Mouse (Mus musculus): ENCODE data around the gene Sergef. TPM values are rescaled to one million over a fixed set of nuclear protein-coding genes. Genes with fewer than 3 reads are reported as not detected.
A peak's percentile ranks its signal among the peaks of the same experiment; 100 is the strongest.

The Sergef gene
- polyA plus RNA-seq, 2 experiments = 3.3 to 5.5 TPM

DNA sequence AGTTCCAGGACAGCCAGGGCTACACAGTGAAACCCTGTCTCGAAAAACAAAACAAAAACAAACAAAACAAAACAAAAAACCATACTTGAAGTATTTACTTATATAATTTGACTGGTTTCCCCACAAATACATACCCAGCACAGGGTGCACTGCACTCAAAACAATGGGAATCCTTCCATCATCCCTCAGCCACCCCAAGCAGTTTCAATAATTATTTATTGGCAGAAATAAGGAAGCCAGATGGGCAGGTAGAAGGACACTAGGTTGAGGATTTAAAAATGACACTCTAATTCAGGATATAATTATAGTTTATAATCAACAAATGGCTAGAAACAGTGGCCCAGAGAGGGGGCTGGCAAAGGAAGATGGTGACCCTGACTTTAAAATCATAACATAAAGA lies 99.0 kb downstream of the Sergef start:
- no peak for TF ChIP-seq EP300 (IDR thresholded peaks at IDR 0.05; ENCODE audit: low read depth)
- no peak for TF ChIP-seq CTCF (IDR thresholded peaks at IDR 0.05; ENCODE audit: low read depth)
- H3K9ac ChIP-seq (replicated peaks) = no peak overlapping the region
- H3K36me3 ChIP-seq (replicated peaks; ENCODE audit: control insufficient read depth, insufficient read depth, low read depth) = no peaks in the 10 kb centered on the region
- no peaks in the 10 kb centered on the region for H3K9me3 ChIP-seq (ENCODE audit: control insufficient read depth, low read length)
- 40% methylated on average over 1 of the region's 1 CpGs for WGBS (ENCODE audit: insufficient replicate concordance)
- no peak overlapping the region for H3K27ac ChIP-seq
- ATAC-seq (ENCODE audit: insufficient read depth) (no peak), DNase-seq (ENCODE audit: low read depth in 3 of 3, low spot score in 3 of 3) (no peak)
- H3K27me3 ChIP-seq (ENCODE audit: control insufficient read depth, insufficient read depth, low read length) = no peaks in the 10 kb centered on the region
- H3K4me1 ChIP-seq (replicated peaks; ENCODE audit: control insufficient read depth in 2 of 2, insufficient read depth in 2 of 2, low read length in 1 of 2) = peaks cover 0 to under 1% of the 10 kb centered on the region in 2 experiments; a peak in 1 of 4 replicates
- H3K4me3 ChIP-seq (ENCODE audit: insufficient read depth in 1 of 2, low read depth in 2 of 2, low read length in 2 of 2) = no peak overlapping the region
- H3K4me2 ChIP-seq (ENCODE audit: low read depth) = no peak overlapping the region

DNA sequence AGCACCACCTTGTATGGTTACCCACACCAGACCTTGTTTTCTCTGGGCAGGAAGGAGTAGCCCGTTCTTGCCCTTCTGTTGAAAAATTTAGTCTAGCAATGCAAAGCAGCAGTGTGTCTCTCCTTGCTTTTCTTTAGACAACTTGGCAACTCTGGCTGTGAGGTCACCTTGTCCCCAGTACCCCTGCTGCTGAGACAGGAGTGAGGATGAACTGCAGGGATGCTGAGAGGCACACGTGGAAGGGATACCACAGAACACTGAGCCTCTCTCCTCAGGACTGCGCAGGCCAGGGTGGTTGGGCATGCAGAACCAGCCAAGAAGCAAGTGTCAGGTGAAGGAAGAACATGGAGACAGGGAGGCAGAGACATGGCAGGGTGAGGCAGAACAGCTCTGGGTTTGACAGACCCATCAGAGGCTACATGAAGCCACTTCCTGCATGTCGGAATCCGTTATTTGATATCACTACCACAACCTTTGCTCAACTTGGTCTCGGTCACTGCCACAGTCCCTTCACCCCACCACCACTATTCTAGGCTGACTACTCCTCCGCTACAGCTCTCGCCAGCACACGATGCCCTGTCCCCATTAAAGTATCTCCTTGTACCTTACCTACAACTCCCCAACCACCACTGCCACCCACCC lies 103.0 kb downstream of the Sergef start:
- H3K27me3 ChIP-seq (ENCODE audit: control insufficient read depth, insufficient read depth, low read length) = no peaks in the 10 kb centered on the region
- 45% methylated on average over 9 of the region's 9 CpGs for WGBS (ENCODE audit: insufficient replicate concordance)
- no peak for ATAC-seq (ENCODE audit: insufficient read depth)
- H3K4me2 ChIP-seq (ENCODE audit: low read depth) = no peak overlapping the region
- TF ChIP-seq CTCF (IDR thresholded peaks at IDR 0.05; ENCODE audit: low read depth) = no peak
- TF ChIP-seq EP300 (IDR thresholded peaks at IDR 0.05; ENCODE audit: low read depth) = no peak
- no peak overlapping the region for H3K27ac ChIP-seq
- H3K9me3 ChIP-seq (ENCODE audit: control insufficient read depth, low read length) = no peaks in the 10 kb centered on the region
- H3K9ac ChIP-seq (replicated peaks) = no peak overlapping the region
- DNase-seq (ENCODE audit: low read depth in 3 of 3, low spot score in 3 of 3) = no peak
- no peak overlapping the region for H3K4me3 ChIP-seq (ENCODE audit: insufficient read depth in 1 of 2, low read depth in 2 of 2, low read length in 2 of 2)
- H3K4me1 ChIP-seq (replicated peaks; ENCODE audit: control insufficient read depth in 2 of 2, insufficient read depth in 2 of 2, low read length in 1 of 2) = no peaks in the 10 kb centered on the region
- H3K36me3 ChIP-seq (replicated peaks; ENCODE audit: control insufficient read depth, insufficient read depth, low read depth) = no peaks in the 10 kb centered on the region

DNA sequence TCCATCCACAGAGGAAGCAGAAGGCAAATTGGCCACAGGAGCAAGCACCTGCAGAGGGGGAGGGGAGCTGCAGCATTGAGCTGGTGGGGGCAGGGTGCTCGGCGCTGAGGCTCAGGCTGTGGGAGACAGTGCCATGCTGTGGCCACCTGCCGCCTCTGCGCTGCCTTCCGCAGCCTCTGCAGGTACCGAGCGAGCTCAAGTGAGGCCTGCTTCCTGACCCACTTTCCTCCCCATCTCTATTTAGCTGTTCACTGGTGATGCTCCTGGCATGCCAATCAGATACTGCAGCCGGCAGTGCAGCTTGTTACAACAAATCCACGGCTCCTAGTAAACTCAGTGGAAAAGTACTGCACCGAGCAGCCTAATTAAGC lies 104.2 kb downstream of the Sergef start:
- Histone ChIP-seq H3K9ac (replicated peaks) (no peak overlapping the region), H3K9me3 (ENCODE audit: control insufficient read depth, low read length) (no peaks in the 10 kb centered on the region), H3K4me2 (ENCODE audit: low read depth) (no peak overlapping the region), H3K4me3 (ENCODE audit: insufficient read depth in 1 of 2, low read depth in 2 of 2, low read length in 2 of 2) (no peak overlapping the region), H3K27ac (no peak overlapping the region), H3K4me1 (replicated peaks; ENCODE audit: control insufficient read depth in 2 of 2, insufficient read depth in 2 of 2, low read length in 1 of 2) (no peaks in the 10 kb centered on the region), H3K27me3 (ENCODE audit: control insufficient read depth, insufficient read depth, low read length) (no peaks in the 10 kb centered on the region), H3K36me3 (replicated peaks; ENCODE audit: control insufficient read depth, insufficient read depth, low read depth) (no peaks in the 10 kb centered on the region)
- 49% methylated on average over 10 of the region's 10 CpGs for WGBS (ENCODE audit: insufficient replicate concordance)
- DNase-seq (ENCODE audit: low read depth in 3 of 3, low spot score in 3 of 3) (no peak), ATAC-seq (ENCODE audit: insufficient read depth) (no peak)
- TF ChIP-seq CTCF (IDR thresholded peaks at IDR 0.05; ENCODE audit: low read depth) = peak; percentile 53
- TF ChIP-seq EP300 (IDR thresholded peaks at IDR 0.05; ENCODE audit: low read depth) = no peak

DNA sequence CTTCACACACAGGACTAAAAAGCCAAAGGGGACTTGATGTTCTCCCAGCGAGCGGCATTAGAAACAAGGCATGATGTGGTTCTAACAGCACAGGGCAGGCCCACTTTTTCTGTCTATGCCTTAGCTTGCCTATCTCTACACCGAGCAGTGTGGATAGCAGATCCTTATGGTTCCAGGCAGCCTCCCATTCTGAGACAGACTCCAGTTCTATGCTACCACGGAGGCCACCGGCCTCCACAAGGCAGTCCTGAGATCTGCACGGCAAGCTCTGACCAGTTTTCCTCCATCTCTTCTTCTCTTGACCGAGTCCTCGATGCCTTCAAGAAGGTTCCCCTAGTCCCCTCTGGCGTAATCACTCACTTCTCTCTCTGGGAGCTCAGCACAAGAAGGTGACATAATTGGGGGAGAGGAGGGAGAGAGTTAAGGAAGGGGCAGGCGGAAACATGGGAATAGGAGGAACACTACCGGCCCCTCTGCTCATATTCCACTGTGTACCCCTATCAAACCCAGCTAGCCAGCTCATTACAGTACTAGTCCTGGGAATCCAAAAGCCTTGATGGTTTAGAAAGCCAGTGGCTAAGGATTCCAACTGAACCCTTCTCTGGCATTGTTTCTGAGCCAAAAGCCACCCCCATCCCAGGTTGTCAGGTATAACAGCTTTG lies 104.7 kb downstream of the Sergef start:
- Histone ChIP-seq H3K4me2 (ENCODE audit: low read depth) (no peak overlapping the region), H3K27ac (no peak overlapping the region), H3K36me3 (replicated peaks; ENCODE audit: control insufficient read depth, insufficient read depth, low read depth) (no peaks in the 10 kb centered on the region), H3K4me3 (ENCODE audit: insufficient read depth in 1 of 2, low read depth in 2 of 2, low read length in 2 of 2) (no peak overlapping the region), H3K4me1 (replicated peaks; ENCODE audit: control insufficient read depth in 2 of 2, insufficient read depth in 2 of 2, low read length in 1 of 2) (no peaks in the 10 kb centered on the region), H3K9me3 (ENCODE audit: control insufficient read depth, low read length) (no peaks in the 10 kb centered on the region), H3K27me3 (ENCODE audit: control insufficient read depth, insufficient read depth, low read length) (no peaks in the 10 kb centered on the region), H3K9ac (replicated peaks) (no peak overlapping the region)
- 71% methylated on average over 11 of the region's 11 CpGs for WGBS (ENCODE audit: insufficient replicate concordance)
- TF ChIP-seq EP300 (IDR thresholded peaks at IDR 0.05; ENCODE audit: low read depth) (no peak), CTCF (IDR thresholded peaks at IDR 0.05; ENCODE audit: low read depth) (no peak)
- DNase-seq (ENCODE audit: low read depth in 3 of 3, low spot score in 3 of 3) (no peak), ATAC-seq (ENCODE audit: insufficient read depth) (no peak)

DNA sequence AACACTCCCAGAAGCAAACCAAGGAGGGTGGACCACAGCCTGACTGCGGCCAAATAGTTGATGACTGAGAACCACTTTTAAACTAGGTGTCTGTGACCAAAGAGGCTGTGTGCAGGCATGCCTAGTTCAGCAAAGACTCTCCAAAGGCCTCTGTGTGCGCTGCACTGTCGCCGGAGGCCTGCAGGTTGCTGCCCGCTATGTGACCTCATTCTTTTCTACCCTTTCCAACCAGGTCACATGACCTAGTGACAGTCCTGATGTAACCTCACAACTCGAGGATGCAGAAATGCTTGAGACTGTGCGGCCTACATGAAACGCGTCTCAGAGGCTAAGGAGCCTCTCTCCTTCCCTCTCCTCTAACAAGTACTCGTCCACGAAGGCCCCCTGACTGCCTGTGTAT lies 106.1 kb downstream of the Sergef start:
- H3K27ac ChIP-seq = no peak overlapping the region
- no peak overlapping the region for H3K4me3 ChIP-seq (ENCODE audit: insufficient read depth in 1 of 2, low read depth in 2 of 2, low read length in 2 of 2)
- no peaks in the 10 kb centered on the region for H3K36me3 ChIP-seq (replicated peaks; ENCODE audit: control insufficient read depth, insufficient read depth, low read depth)
- TF ChIP-seq EP300 (IDR thresholded peaks at IDR 0.05; ENCODE audit: low read depth) (no peak), CTCF (IDR thresholded peaks at IDR 0.05; ENCODE audit: low read depth) (no peak)
- no peaks in the 10 kb centered on the region for H3K9me3 ChIP-seq (ENCODE audit: control insufficient read depth, low read length)
- whole genome bisulfite sequencing (ENCODE audit: insufficient replicate concordance) = 73% methylated on average over 11 of the region's 11 CpGs
- no peak for DNase-seq (ENCODE audit: low read depth in 3 of 3, low spot score in 3 of 3)
- no peak overlapping the region for H3K4me2 ChIP-seq (ENCODE audit: low read depth)
- no peaks in the 10 kb centered on the region for H3K4me1 ChIP-seq (replicated peaks; ENCODE audit: control insufficient read depth in 2 of 2, insufficient read depth in 2 of 2, low read length in 1 of 2)
- no peak for ATAC-seq (ENCODE audit: insufficient read depth)
- H3K27me3 ChIP-seq (ENCODE audit: control insufficient read depth, insufficient read depth, low read length) = no peaks in the 10 kb centered on the region
- H3K9ac ChIP-seq (replicated peaks) = no peak overlapping the region

Data from liver, embryonic 14.5 days (tissue).